Mouse (Mus musculus): Measurements from ENCODE around the gene Ppp2r5b. TPM values are rescaled to one million over a fixed set of nuclear protein-coding genes. Genes with fewer than 3 reads are reported as not detected.
A peak's percentile ranks its signal among the peaks of the same experiment; 100 is the strongest.

Gene Ppp2r5b
- 5.5 and 6.2 TPM in 2 replicates for total RNA-seq (2017)

DNA sequence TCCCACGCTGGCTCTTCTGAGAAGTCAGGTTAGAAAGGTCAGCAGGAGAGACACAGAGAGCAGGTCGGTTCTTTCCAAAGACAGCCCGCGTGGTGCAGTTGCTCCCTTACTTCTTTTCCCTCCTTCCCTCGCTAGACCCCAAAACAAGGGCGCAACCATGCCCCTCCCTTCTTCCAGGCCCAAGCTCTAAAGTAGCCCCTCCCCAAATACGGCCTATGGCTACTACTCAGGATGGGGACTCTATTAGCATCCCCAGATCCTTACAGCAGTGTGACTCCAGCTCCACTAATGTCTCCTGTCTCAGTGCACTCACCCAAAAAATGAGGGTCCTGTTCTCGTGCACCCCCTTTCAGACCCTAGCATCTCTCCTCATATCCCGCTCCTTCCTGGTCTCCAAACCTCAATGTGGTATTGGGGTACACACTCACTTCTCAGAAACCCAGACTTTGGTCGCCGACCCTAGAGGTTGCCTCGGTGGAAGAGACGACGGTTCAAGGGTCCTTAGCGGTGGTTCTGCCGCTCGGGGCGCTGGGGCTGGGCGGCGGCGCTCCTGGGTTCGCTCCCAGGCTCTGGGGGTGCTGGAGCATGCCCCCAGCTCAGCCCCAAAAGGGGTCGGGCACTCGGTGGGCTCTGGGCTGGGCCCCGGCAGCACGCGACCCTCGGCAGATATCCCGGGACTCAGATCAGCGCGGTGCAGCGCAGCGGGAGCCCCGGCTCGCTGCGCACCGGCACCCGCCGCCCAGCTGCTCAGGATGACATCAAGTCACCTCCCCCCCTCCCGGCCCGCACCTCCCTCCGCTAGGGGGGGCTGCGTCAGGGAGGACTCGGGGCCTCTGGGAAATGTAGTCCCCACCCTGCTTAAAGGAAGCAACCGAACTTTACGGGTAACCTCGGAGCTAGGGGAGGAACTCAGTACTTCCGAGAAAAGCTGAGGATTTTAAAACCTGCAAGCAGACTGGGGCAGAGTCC lies at the start of gene Ppp2r5b:
Gene Ppp2r5b, minus strand, starts transcription at position 789 of the 969 bp plus-strand sequence.
- ATAC-seq (replicated peaks in 1 of 2; ENCODE audit: insufficient read depth in 1 of 2, low FRiP score in 2 of 2, low TSS enrichment in 1 of 2, low read depth in 1 of 2, poor library complexity in 2 of 2, severe bottlenecking in 2 of 2) = peak; percentile 79 to 81

DNA sequence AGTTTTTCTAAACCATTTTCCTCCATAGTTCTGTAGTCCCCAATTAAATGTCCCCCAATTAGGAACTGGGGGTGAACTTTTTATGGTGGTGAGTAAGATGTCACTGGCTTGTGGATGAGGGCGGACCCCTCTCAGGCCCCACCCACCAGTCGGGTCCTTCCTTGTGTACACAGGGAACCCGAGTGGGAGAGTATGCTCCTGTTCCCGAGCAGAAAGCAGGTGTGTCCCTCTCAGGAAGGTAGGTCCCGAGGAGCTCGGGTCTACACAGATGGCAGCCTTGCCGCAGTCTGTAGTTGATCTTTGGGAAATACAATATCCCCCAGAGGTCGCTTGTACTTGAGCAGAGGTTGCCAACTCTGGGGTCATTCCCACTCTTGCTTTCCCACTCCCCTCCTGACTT lies 49.6 kb upstream of the Ppp2r5b start:
- ATAC-seq (replicated peaks in 1 of 2; ENCODE audit: insufficient read depth in 1 of 2, low FRiP score in 2 of 2, low TSS enrichment in 1 of 2, low read depth in 1 of 2, poor library complexity in 2 of 2, severe bottlenecking in 2 of 2) = no peak

DNA sequence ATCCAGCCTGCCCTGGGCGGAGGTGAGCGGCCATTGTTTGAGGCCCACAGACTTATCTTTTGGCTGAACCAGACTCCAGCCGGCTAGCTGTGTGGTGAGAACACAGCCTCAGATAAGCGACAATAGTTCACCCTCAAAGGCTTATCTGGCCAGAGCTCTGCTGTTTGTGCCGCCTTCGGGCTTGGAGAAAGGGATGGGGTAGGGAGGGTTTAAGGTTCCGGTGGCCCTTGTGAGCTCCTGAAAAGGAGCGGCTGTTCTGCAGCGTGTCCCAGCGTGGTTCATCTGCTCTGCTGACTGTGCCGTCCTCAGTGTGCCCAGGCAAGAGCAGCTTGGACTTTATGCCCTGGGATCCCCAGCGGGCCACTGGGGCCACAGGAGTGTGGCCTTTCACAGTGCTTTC lies 48.8 kb upstream of the Ppp2r5b start:
- no peak for ATAC-seq (replicated peaks in 1 of 2; ENCODE audit: insufficient read depth in 1 of 2, low FRiP score in 2 of 2, low TSS enrichment in 1 of 2, low read depth in 1 of 2, poor library complexity in 2 of 2, severe bottlenecking in 2 of 2)

DNA sequence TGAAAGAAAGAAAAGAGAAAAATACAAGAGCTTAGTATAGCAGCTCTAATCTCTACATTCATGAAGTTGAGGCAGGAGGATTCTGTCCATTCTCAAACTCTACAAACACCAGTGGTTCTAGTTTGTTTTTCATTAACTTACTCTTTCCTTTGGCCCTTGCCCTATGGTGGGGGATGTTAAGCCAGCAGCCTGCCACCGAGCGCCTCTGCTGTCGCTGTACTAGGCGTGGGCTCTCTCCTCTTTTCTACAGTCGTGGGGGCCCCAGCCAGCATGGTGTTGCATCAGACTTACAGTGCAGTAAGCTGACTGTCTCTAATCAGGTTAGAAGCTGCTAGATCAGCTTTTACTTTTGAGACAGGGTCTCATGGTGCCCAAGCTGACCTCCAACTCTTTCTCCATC lies 47.3 kb upstream of the Ppp2r5b start:
- ATAC-seq (replicated peaks in 1 of 2; ENCODE audit: insufficient read depth in 1 of 2, low FRiP score in 2 of 2, low TSS enrichment in 1 of 2, low read depth in 1 of 2, poor library complexity in 2 of 2, severe bottlenecking in 2 of 2) = no peak

DNA sequence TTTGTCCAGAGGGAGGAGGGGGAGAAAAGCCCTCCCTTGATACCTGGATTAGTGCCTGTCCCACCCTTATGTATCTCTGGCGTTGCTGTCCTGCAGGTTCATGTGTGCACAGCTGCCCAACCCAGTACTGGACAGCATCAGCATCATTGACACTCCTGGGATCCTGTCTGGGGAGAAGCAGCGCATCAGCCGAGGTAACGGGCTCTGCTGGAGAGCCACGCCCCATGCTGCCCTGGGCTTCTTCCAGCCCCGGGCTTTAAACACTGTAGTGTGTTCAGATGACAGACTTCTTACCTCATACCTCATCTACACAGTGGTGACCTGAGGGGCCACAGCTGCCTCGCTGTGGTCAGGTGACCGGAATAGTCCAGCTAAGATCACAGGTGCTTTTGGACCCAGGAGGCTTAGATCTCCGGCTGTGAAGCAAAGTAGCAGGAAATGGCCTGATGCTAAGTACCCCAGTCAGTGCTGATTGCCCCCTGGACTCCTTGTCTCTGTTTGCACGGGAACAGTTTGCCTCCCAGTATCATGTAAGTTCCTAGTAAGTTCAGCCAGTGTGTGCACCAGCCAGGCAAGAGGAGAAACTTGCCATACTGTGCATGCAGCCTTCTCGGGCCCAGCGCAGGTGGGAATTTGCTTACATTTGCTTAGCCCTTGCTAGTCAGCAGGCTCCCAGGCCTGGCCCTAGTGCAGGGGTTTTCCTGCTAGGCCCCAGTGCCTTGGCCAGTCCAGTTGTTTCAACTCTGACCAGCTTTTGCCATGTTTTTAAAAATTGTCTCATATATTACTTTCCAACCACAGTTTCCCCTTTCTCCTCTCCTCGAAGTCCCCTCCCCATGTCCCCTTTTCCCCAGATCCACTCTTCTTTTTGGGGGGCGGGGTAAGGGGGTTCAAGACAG lies 45.7 kb upstream of the Ppp2r5b start:
- no peak for ATAC-seq (replicated peaks in 1 of 2; ENCODE audit: insufficient read depth in 1 of 2, low FRiP score in 2 of 2, low TSS enrichment in 1 of 2, low read depth in 1 of 2, poor library complexity in 2 of 2, severe bottlenecking in 2 of 2)

DNA sequence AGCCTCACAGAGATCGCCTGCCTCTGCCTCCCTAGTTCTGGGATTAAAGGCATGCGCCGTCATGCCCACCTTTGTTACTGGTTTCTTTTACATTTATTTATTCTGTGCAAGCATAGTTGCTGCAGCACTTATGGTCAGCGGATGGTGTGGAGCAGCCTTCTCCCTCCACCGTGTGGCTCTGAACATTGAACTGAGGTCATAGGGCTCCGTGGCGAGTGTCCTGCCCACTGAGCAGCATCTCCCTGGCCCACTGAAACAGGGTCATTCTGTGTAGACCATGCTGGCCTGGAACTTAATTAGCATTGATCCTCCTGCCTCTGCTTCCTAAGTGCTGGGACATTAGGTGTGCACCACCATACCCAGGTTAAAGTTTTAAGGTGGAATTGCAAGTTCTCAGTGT lies 44.9 kb upstream of the Ppp2r5b start:
- ATAC-seq (replicated peaks in 1 of 2; ENCODE audit: insufficient read depth in 1 of 2, low FRiP score in 2 of 2, low TSS enrichment in 1 of 2, low read depth in 1 of 2, poor library complexity in 2 of 2, severe bottlenecking in 2 of 2) = no peak

DNA sequence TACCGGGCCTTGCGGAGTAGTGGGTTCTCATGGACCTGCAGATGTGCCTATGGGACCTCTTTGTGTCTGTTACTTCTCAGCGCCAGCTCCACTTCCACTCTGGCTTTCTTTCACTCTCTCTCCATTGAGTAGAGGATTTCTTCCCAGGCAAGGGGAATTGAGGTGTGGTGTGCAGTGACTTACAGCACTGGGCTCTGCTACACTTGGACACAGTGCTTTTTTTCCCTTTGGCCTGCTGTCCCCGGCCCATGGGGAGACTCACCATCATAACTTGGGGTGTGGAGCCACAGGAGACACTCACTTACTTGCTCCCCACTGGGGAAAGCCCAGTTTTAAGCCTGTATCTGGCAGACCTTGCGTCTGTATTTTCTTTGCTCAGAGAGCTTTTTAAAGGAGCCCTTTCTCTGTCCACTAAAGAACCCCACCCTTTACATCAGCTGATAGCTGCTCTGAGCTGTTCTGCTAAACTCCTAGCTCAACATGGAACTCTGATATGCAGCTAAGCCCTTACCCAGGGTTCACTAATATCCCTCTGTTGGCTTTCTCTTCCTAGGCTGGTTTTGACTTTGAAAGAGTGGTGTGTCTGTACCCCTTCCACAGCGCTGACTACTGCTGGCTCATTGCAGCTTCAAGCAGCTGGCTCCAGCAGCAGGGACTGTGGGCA lies 43.9 kb upstream of the Ppp2r5b start:
- ATAC-seq (replicated peaks in 1 of 2; ENCODE audit: insufficient read depth in 1 of 2, low FRiP score in 2 of 2, low TSS enrichment in 1 of 2, low read depth in 1 of 2, poor library complexity in 2 of 2, severe bottlenecking in 2 of 2) = no peak

DNA sequence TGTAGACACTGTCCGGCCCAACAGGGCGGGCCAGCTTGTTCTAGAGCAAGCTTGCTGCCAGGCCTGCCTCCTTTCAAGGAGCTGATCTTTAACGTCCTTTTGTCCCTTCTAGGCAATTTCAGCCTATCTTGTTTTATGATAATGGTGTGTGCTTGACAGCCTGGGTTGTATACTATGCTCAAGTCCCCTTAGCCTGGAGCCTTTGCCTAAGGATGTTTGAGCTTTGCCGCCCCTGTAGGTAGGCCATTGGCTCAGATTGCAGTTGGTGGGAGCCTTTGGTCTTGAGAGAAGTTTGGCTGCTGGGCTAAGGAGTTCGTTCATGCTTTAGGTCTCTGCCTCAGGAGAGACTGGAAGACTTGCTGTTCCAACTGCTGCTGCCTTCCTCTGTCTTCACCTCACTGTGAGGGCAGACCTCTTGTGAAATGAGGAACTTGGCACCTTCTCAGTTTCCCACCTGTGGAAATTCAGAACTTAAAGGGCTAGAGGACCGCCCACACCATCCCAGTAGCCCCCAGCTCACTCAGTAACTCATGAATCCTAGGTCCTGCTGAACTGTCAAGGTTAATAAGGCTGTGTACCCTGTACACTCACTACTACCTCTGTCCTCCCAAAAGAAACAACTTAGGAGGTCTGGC lies 42.9 kb upstream of the Ppp2r5b start:
- ATAC-seq (replicated peaks in 1 of 2; ENCODE audit: insufficient read depth in 1 of 2, low FRiP score in 2 of 2, low TSS enrichment in 1 of 2, low read depth in 1 of 2, poor library complexity in 2 of 2, severe bottlenecking in 2 of 2) = no peak

DNA sequence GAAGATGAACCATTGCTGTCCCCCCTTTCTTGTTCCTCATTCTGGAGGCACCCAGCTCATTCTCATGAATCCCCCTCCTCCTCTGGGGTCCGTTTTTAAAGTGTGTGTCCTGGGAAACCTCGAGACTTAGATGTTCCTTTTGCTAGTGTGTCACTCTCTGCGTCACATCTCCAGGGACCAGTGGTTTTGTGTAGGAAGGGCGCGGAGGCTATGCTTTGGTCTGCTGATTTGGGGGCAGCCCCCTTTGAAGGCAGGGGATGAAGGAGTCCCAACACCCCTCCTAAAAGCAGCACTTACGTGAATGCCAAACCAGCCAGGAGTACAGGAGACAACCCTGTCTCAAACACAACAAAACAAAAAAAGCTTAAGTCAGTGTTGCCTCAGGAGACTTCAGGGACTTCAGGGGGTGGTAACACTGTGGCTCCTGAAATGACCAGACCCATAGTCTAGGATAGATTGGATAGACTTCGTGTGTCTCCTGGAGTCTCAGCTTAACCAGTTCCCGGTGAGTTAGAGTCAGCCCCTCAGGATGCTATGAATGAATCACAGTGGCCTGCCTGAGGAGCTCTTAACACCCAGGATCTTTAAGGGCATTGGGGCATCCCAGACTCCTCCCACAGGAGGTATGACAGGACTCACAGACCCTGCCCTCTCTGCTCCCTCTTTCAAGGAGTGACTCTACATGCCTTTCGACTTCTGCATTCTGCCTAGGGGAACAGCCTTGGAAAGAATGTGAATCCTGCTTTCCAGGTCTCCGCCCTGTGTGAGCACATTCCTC lies 42.2 kb upstream of the Ppp2r5b start:
- ATAC-seq (replicated peaks in 1 of 2; ENCODE audit: insufficient read depth in 1 of 2, low FRiP score in 2 of 2, low TSS enrichment in 1 of 2, low read depth in 1 of 2, poor library complexity in 2 of 2, severe bottlenecking in 2 of 2) = peak in 1 of 2 experiments; percentile 18; a peak in 1 of 4 replicates

DNA sequence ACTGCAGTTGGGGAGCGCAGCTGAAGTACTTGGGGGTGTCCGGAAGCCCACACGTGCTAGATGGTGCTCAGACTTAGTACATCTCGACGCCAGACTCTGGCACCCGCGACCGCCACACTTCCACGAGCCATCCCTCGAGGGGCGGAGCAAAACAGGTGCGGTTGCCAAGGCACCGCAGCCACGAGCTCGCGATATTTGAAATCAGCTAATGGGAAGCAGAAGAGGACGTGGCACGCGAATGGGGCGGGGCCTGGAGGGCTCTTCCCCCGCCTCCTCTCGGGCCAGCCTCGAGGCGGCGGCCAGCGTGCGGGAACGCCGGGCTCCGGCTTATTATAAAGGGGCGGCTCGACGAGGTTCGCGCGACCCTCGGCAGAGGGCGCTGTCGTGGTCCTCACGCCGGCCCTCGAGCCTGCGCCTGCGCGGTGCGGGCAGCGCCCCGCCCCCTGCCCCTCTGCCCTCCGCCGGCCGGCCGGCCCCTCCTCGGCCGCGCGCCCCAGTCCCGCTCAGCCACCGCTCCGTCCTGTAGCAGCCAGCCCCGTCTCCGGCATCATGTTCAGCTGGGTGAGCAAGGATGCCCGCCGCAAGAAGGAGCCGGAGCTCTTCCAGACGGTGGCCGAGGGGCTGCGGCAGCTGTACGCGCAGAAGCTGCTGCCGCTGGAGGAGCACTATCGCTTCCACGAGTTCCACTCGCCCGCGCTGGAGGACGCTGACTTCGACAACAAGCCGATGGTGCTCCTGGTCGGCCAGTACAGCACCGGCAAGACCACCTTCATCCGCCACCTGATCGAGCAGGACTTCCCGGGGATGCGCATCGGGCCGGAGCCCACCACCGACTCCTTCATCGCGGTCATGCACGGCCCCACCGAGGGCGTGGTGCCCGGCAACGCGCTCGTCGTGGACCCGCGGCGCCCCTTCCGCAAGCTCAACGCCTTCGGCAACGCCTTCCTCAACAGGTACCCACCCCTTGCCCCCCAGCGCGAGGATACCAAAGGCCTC lies 41.1 kb upstream of the Ppp2r5b start, which contains the start of gene Ehd1:
Gene Ehd1, plus strand, starts transcription at position 300 of the 996 bp plus-strand sequence.
- ATAC-seq (replicated peaks in 1 of 2; ENCODE audit: insufficient read depth in 1 of 2, low FRiP score in 2 of 2, low TSS enrichment in 1 of 2, low read depth in 1 of 2, poor library complexity in 2 of 2, severe bottlenecking in 2 of 2) = peak; percentile 88 to 90

DNA sequence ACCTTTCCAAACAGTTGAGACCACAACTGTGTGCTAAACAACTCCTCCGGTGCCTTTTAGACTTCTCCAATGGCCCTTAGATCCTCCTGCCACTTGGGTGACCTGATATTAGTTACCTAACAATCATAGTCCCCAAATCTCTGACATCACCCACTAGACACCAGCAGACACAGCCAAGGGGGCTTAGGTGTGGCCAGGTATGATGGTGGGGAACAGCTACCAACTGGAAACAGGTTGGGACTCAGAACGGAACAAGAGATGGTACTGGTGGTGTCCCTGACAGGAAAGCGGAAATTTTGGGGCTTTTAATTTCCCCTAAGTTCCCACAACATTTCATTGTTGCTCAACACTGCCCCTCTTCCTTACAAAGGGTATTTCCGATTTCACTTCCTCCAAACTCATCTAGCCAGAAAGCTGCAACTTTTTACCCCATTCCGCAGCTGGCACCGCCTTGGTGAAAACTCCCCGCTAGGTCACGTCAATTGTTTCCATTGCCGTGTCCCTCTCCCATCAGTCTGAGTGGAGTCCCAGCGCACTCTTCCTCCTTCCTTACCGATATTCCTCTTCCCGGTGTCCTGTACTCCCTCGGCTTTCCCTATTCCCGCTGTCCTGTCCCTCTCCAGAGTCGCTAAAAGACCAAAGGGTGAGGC lies 40.2 kb upstream of the Ppp2r5b start:
- peak; percentile 9 to 39; a peak in 3 of 4 replicates for ATAC-seq (replicated peaks in 1 of 2; ENCODE audit: insufficient read depth in 1 of 2, low FRiP score in 2 of 2, low TSS enrichment in 1 of 2, low read depth in 1 of 2, poor library complexity in 2 of 2, severe bottlenecking in 2 of 2)

DNA sequence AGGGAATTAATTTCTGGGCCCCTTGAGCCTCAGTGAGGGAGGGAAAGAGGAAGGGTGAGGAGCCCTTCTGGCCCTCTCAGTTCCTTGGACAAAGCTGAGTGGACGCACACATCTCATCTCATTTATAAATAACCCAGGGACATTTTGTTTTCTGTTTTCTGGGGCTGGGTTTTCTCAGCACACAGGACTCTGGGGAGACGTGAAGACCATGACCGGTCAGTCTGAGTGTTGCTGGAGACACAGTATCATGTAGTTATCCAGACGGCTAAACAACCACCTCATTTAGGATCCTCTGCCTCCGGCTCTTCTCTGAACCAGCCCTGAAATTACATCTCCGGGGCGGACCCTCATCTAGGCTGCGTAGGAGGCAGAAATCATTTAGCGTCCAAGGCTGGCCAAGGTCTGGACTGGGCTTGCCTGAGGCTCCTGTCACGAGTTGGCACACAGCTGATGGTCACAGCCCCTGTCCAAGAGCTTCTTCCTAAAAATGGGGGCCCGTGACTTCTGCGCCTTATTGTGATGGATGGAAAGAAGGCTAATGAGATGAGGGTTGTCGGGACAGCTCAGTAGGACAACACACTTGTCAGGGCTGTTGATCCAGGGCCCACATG lies 38.4 kb upstream of the Ppp2r5b start:
- no peak for ATAC-seq (replicated peaks in 1 of 2; ENCODE audit: insufficient read depth in 1 of 2, low FRiP score in 2 of 2, low TSS enrichment in 1 of 2, low read depth in 1 of 2, poor library complexity in 2 of 2, severe bottlenecking in 2 of 2)

DNA sequence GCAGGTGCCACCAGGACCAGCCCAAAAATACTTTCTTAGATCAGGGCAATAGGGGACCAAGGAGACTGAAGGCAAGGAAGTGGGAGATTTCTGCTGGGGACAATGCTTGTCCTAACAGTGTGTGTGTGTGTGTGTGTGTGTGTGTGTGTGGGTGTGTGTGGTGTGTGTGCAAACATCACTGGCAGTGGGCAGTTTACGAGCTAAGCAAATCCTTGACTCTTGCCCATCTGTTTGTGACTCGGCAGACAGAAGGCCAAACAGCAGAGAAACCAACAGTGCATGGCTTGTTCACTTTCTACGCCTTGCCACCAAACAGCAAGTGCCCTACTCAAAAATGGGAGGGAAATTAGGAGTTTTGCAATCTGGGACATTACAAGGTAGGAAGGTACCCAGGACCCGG lies 37.9 kb upstream of the Ppp2r5b start:
- no peak for ATAC-seq (replicated peaks in 1 of 2; ENCODE audit: insufficient read depth in 1 of 2, low FRiP score in 2 of 2, low TSS enrichment in 1 of 2, low read depth in 1 of 2, poor library complexity in 2 of 2, severe bottlenecking in 2 of 2)

DNA sequence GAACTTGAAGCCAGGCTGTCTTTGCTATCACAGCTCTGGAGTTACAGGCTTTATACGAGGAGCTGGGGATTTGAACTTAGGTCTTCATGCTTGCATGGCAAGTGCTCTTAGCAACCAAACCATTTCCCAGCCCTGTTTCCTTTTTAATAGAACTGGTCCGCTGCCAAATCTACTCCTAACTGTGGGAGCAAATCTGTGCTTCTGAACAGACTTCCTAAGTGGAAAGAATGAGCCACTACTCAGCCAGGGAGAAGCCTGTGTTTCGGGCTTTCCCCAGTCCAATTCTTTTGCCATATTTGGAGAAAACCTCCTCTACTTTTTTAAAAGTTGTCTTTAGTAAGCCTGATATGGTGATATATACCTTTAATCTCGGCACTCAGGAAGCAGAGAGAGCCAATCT lies 37.1 kb upstream of the Ppp2r5b start:
- no peak for ATAC-seq (replicated peaks in 1 of 2; ENCODE audit: insufficient read depth in 1 of 2, low FRiP score in 2 of 2, low TSS enrichment in 1 of 2, low read depth in 1 of 2, poor library complexity in 2 of 2, severe bottlenecking in 2 of 2)

DNA sequence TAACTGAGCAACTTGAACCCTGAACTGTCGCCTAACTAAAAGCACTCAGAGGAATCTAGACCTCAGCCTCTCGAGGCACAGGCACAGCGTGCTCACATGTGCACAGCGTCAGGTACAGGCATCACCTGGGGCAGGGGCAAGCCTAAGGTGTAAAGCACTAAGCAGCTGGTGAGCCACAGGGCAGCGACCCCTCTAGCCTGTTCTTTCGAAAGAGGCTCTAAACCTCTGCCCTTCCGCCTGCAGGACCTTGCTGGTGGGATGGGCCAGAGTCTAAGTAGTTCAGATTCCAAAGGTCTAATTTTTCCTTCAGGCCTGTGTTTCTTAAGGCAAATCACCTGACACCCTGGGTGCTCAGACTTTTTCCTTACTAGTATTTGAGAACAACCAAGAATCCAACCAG lies 36.4 kb upstream of the Ppp2r5b start:
- no peak for ATAC-seq (replicated peaks in 1 of 2; ENCODE audit: insufficient read depth in 1 of 2, low FRiP score in 2 of 2, low TSS enrichment in 1 of 2, low read depth in 1 of 2, poor library complexity in 2 of 2, severe bottlenecking in 2 of 2)
